Mouse (Mus musculus) forebrain, embryonic 10.5 days (tissue): ENCODE data around the gene Sema6d. TPM values are rescaled to one million over a fixed set of nuclear protein-coding genes. Genes with fewer than 3 reads are reported as not detected.

Experiments
- DNase-seq: peaks from one replicate; pipeline ENCODE4 v3.0.0-alpha.2; 2017; ENCODE audit warnings: low spot score; ENCODE audit errors: extremely low spot score
- H3K27ac ChIP-seq: fragments of 300-500 bp; sonication (generic); 2 replicates; pipeline ENCODE4 v1.5.1; 2016; ENCODE audit warnings: mild to moderate bottlenecking
- H3K27me3 ChIP-seq: fragments of 300-500 bp; sonication (generic); 2 replicates; pipeline ENCODE4 v1.6.1; 2016; ENCODE audit warnings: mild to moderate bottlenecking; ENCODE audit not compliant: poor library complexity, severe bottlenecking
- H3K36me3 ChIP-seq: fragments of 300-500 bp; sonication (generic); replicated peaks from 2 replicates; pipeline ENCODE4 v1.6.1; 2016; ENCODE audit warnings: mild to moderate bottlenecking, moderate library complexity
- H3K4me1 ChIP-seq: fragments of 300-500 bp; sonication (generic); 2 replicates; pipeline ENCODE4 v1.6.1; 2016
- H3K4me3 ChIP-seq: fragments of 300-500 bp; sonication (generic); 2 replicates; pipeline ENCODE4 v1.5.1; 2016; ENCODE audit warnings: mild to moderate bottlenecking, moderate library complexity
- H3K9me3 ChIP-seq: fragments of 300-500 bp; sonication (generic); 2 replicates; pipeline ENCODE4 v1.6.1; 2016; ENCODE audit warnings: mild to moderate bottlenecking, moderate library complexity
- WGBS: fragments of 180-500 bp; shearing (Covaris S2); methylation state at CpG from one replicate; pipeline ENCODE4 v1.1.7; 2016; 5-methylcytosine and 5-hydroxymethylcytosine counted together
- polyA plus RNA-seq: library from polyadenylated mRNA; unstranded; fragments of >200 nt; fragmentation: Nextera tagmentation; extraction: Ambion mirVana; gene quantifications from 2 replicates; pipeline ENCODE4 v1.2.1, GENCODE M21; 2016

The Sema6d gene
- polyA plus RNA-seq, 1 experiment from 2014 or later: 4.8 TPM

DNA sequence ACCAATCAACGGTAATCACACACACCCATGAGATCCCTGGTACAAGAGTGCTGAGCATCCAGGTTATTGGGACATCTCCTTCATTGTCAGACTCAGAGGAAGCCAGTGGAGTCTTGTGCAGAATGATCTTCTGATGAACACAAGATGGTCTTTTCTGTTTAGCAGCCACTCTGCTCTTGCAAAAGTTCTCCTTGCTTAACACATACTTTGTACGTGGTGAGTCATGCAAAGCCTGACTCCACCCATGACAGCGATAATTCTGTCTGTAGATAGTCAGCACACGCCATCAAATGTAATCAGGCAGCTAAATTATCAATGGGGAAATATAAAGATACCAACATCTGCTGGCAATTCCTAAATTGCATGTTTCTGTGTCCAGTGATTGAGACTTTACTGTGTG lies 307.0 kb downstream of the Sema6d start:
- 92% methylated on average over 4 of the region's 4 CpGs for WGBS
- Histone ChIP-seq H3K4me3 (no peak overlapping the region), H3K27me3 (no peaks in the 10 kb centered on the region)

GRCm38 (mm10) chr2:124397304-124397703 lies 307.5 kb downstream of the Sema6d start:
- WGBS: 93% methylated on average over 5 of the region's 5 CpGs
- no peaks in the 10 kb centered on the region for H3K9me3 ChIP-seq
- H3K4me3 ChIP-seq: no peak overlapping the region

More for the DNA sequence above, 307.0 kb downstream of the Sema6d start:
- Histone ChIP-seq H3K9me3 (no peaks in the 10 kb centered on the region), H3K4me1 (no peaks in the 10 kb centered on the region), H3K27ac (no peak overlapping the region), H3K36me3 (no peaks in the 10 kb centered on the region)
- DNase-seq: no peak

GRCm38 (mm10) chr2:124399611-124400010 lies 309.8 kb downstream of the Sema6d start:
- no peak overlapping the region for H3K4me3 ChIP-seq
- peaks cover 7% of the 10 kb centered on the region for H3K4me1 ChIP-seq
- no peaks in the 10 kb centered on the region for H3K9me3 ChIP-seq
- H3K27me3 ChIP-seq: no peaks in the 10 kb centered on the region
- H3K27ac ChIP-seq: no peak overlapping the region
- no peaks in the 10 kb centered on the region for H3K36me3 ChIP-seq
- DNase-seq: no peak
- WGBS: 97% methylated on average over 2 of the region's 2 CpGs

More at GRCm38 (mm10) chr2:124397304-124397703, 307.5 kb downstream of the Sema6d start:
- no peak for DNase-seq
- H3K27ac ChIP-seq: no peak overlapping the region
- H3K36me3 ChIP-seq: no peaks in the 10 kb centered on the region
- H3K4me1 ChIP-seq: no peaks in the 10 kb centered on the region
- no peaks in the 10 kb centered on the region for H3K27me3 ChIP-seq

DNA sequence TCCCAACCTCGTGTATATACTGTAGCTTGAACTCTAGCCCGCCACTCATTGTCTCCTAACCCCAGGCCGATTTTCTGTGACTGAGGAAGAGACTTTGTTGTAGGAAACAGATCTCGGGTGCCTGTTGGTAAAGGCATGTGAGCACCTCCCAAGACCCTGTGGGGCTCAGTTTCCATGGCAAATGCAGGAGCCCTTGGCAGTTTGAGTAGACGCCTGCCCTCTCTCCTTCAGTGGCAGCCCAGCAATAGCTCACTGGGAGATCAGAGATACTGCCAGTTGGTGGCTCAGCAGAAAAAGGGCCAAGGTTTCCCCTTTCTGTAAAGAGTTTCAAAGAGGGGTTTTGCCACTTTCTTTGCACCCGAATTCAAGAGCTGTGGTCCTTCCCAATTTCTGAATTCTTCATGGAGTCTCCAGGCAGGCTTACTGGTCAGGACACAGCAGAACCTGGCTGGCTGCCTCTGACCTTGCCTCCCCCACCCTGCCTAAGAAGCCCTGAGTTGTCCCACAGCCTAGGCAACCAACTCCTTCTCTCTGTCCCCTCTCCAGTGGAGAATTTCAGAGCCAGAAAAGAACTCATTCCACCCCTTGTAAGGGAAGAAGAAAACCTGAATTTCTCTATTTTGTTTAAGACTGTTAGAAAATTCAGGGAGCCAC lies 312.1 kb downstream of the Sema6d start:
- WGBS: 71% methylated on average over 6 of the region's 6 CpGs
- no peaks in the 10 kb centered on the region for H3K36me3 ChIP-seq

DNA sequence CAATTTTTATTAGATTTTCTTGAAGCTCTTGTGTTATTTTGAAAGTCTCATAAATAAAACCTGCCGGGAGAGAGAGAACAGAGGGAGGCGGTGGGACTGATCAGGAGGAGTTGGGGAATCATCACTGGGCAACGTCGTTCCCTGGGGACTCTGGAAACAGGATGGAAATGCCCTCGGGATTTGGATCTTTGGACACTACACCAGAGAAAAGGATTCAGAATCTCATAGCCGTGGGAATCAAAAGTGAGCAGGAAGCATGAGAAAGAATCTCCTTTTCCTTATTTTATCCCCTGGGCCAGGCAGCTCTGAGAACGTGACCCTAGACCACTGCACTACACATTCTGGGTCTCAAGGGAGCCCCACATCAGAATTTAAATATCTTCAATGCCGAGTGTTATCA lies 313.8 kb downstream of the Sema6d start:
- H3K9me3 ChIP-seq: no peaks in the 10 kb centered on the region
- 78% methylated on average over 8 of the region's 8 CpGs for WGBS
- peaks cover 10% of the 10 kb centered on the region for H3K4me1 ChIP-seq
- no peak overlapping the region for H3K4me3 ChIP-seq
- no peaks in the 10 kb centered on the region for H3K36me3 ChIP-seq
- no peaks in the 10 kb centered on the region for H3K27me3 ChIP-seq
- no peak overlapping the region for H3K27ac ChIP-seq
- DNase-seq: no peak

More for the DNA sequence above, 312.1 kb downstream of the Sema6d start:
- H3K27me3 ChIP-seq: no peaks in the 10 kb centered on the region
- H3K27ac ChIP-seq: no peak overlapping the region
- H3K4me3 ChIP-seq: no peak overlapping the region
- no peak for DNase-seq
- H3K9me3 ChIP-seq: no peaks in the 10 kb centered on the region
- H3K4me1 ChIP-seq: peaks cover 10% of the 10 kb centered on the region

DNA sequence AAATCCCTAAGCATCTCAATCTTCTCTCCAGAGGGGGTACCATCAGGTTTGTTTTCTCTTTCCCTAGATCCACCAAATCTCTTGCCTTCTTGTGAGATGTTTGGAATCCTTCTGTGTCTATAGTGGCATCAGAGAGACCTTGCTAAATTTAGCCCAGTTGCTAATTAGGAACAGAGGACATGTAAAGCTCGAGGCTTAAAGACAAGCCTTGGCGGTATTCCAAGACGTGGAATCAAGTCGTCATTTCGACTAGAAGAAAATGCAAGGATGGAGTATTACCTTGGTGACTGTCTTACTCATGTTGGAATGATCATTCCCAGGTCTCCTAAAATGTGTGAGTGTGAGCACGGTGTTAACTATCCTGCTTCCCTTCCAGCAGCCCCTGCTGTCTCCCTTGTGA lies 314.2 kb downstream of the Sema6d start:
- no peak for DNase-seq

GRCm38 (mm10) chr2:124404631-124405562 lies 315.1 kb downstream of the Sema6d start:
- DNase-seq: no peak
- Histone ChIP-seq H3K4me1 (peaks cover 10% of the 10 kb centered on the region), H3K27ac (no peak overlapping the region), H3K4me3 (no peak overlapping the region), H3K9me3 (no peaks in the 10 kb centered on the region), H3K27me3 (no peaks in the 10 kb centered on the region), H3K36me3 (no peaks in the 10 kb centered on the region)
- WGBS: 84% methylated on average over 6 of the region's 6 CpGs

More for the DNA sequence above, 314.2 kb downstream of the Sema6d start:
- WGBS: 75% methylated on average over 6 of the region's 6 CpGs
- no peaks in the 10 kb centered on the region for H3K9me3 ChIP-seq
- no peaks in the 10 kb centered on the region for H3K36me3 ChIP-seq
- no peak overlapping the region for H3K4me3 ChIP-seq
- H3K27ac ChIP-seq: no peak overlapping the region
- peaks cover 10% of the 10 kb centered on the region for H3K4me1 ChIP-seq
- H3K27me3 ChIP-seq: no peaks in the 10 kb centered on the region

DNA sequence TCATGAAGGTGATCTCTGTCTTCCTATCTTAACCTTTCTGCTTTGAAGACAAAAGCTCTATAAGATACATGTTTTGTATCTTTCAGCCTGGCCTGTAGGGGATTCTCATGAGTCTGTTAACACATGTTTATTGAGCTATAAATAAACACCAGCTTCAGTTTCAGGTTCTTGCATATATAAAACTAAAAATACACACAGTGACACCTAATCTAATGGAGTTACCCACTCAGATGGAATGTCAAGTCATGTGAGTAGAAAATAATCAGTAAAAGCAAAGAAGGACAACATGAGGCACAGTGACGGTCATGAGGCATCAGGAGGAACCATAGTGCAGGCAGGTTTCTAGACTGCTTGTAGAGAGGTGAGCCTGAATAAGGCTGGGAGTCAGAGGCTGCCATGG lies 319.2 kb downstream of the Sema6d start:
- H3K4me3 ChIP-seq: no peak overlapping the region
- DNase-seq: no peak
- peaks cover 9% of the 10 kb centered on the region for H3K4me1 ChIP-seq
- WGBS: 91% methylated on average over 1 of the region's 1 CpGs
- no peak overlapping the region for H3K27ac ChIP-seq
- no peaks in the 10 kb centered on the region for H3K36me3 ChIP-seq
- H3K27me3 ChIP-seq: no peaks in the 10 kb centered on the region
- no peaks in the 10 kb centered on the region for H3K9me3 ChIP-seq

GRCm38 (mm10) chr2:124416730-124417129 lies 327.0 kb downstream of the Sema6d start:
- Histone ChIP-seq H3K4me3 (no peak overlapping the region), H3K27me3 (no peaks in the 10 kb centered on the region), H3K36me3 (no peaks in the 10 kb centered on the region), H3K27ac (no peak overlapping the region), H3K4me1 (no peaks in the 10 kb centered on the region), H3K9me3 (no peaks in the 10 kb centered on the region)
- no peak for DNase-seq
- WGBS: 85% methylated on average over 3 of the region's 3 CpGs

GRCm38 (mm10) chr2:124418319-124418718 lies 328.6 kb downstream of the Sema6d start:
- H3K36me3 ChIP-seq: no peaks in the 10 kb centered on the region
- H3K27ac ChIP-seq: no peak overlapping the region
- DNase-seq: no peak
- H3K27me3 ChIP-seq: no peaks in the 10 kb centered on the region
- H3K4me1 ChIP-seq: no peaks in the 10 kb centered on the region
- no peaks in the 10 kb centered on the region for H3K9me3 ChIP-seq
- no peak overlapping the region for H3K4me3 ChIP-seq
- 95% methylated on average over 2 of the region's 2 CpGs for WGBS

DNA sequence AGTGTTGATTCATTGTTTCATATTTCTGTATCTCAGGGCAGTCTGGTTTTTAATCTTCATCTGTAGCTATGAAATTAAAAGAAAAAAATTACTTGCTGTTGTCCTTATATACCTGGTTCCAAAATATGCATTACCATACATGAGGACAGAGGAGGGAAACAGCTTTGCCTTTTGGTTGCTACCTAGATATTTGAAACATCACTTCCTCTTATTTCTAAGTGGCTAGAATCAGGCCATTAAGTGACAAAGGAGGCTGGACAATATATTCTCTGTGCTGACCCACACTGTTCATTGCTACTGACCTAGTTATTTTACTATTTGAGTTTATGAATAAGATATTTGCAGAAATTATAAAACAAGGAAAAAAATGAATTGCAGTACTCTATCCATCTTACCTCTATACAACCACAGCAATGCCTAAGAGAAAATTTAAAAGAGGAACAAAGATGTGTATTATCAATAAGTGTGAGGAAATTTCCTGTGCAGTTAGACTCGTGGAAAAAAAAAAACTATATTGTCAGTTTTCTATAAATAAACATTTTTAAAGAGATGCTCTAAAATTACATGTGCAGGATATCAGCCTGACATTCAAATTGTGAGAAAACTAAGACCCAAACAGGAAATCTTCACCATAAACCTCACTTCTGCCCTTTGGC lies 330.5 kb downstream of the Sema6d start:
- Histone ChIP-seq H3K4me1 (no peaks in the 10 kb centered on the region), H3K36me3 (no peaks in the 10 kb centered on the region), H3K9me3 (no peaks in the 10 kb centered on the region), H3K27me3 (no peaks in the 10 kb centered on the region), H3K4me3 (no peak overlapping the region), H3K27ac (no peak overlapping the region)
- DNase-seq: no peak
- WGBS: 70% methylated on average over 1 of the region's 1 CpGs

GRCm38 (mm10) chr2:124429744-124430143 lies 340.0 kb downstream of the Sema6d start:
- Histone ChIP-seq H3K36me3 (no peaks in the 10 kb centered on the region), H3K9me3 (no peaks in the 10 kb centered on the region), H3K27ac (no peak overlapping the region), H3K4me3 (no peak overlapping the region), H3K27me3 (no peaks in the 10 kb centered on the region), H3K4me1 (peaks cover 4% of the 10 kb centered on the region; the same call in 1 of the 2 replicates)
- 79% methylated on average over 5 of the region's 5 CpGs for WGBS
- DNase-seq: no peak
